Mouse (Mus musculus): ENCODE measurements around the gene Eid2. TPM values are rescaled to one million over a fixed set of nuclear protein-coding genes. Genes with fewer than 3 reads are reported as not detected.

Eid2 gene
- polyA plus RNA-seq, 1 experiment from 2014 or later, result 12.6 TPM

DNA sequence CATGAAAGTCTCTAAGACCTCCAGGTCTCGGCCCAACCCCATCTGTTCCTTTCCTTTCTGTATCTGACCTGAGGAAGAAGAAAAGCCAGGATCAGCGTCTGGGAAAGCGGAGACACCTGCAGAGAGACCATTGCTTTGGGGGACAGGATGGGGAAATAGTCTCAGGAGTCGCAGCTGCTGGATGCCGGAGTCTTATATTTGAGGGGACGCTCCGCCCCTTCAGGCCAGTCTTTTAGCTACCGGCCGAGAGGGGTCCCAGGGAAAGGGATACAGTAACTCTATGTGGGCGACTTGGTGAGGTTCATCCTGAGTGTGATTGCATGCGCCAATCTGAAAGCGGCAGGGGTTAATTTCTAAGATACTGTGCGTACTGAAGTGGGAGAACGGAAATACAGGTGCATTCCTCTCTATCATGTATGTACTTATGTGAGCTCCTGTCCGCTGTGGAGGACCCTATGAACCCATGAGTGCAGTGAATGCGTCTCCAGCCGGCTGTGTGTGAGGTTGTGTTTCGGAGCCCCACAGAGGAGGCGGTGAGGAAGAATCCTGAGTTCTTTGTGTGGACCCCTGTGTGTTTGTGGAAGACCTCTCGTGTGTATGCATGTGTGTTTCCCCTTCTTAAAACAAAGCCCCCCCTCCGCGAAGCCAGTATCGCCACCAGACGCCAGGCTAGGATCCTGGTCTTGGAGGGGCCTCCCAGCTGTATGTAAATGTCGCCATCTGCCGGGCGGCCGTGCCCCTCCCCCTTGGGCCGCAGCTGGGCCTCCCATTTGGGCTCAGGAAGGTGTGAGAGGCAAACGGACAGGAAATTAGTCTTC, 34.1 kb downstream of the Eid2 start, which contains the start of gene Dll3:
Gene Dll3, minus strand, starts transcription at position 623 of the 818 bp plus-strand sequence.
- 2% methylated on average over 29 of the region's 30 CpGs for WGBS
- Histone ChIP-seq H3K27me3 (ENCODE audit: control insufficient read depth, insufficient read depth, low read length) (peaks cover 30% of the 10 kb centered on the region), H3K4me1 (replicated peaks; ENCODE audit: control insufficient read depth, insufficient read depth, low read length) (peaks cover 13% of the 10 kb centered on the region), H3K27ac (ENCODE audit: low read depth, low read length) (peak within 1 kb of the TSS; percentile 87), H3K36me3 (ENCODE audit: control insufficient read depth, insufficient read depth, low read length) (peaks cover 12% of the 10 kb centered on the region), H3K4me2 (ENCODE audit: low read depth, low read length, severe bottlenecking) (peak within 1 kb of the TSS; percentile 50), H3K9ac (ENCODE audit: low read length) (peak within 1 kb of the TSS; percentile 74), H3K4me3 (ENCODE audit: low read depth, low read length) (peak within 1 kb of the TSS; percentile 44), H3K9me3 (ENCODE audit: control insufficient read depth, low read length) (no peaks in the 10 kb centered on the region)
- ATAC-seq (replicated peaks; ENCODE audit: low FRiP score), result peak; percentile 82
- DNase-seq (ENCODE audit: low spot score), result peak; percentile 90

DNA sequence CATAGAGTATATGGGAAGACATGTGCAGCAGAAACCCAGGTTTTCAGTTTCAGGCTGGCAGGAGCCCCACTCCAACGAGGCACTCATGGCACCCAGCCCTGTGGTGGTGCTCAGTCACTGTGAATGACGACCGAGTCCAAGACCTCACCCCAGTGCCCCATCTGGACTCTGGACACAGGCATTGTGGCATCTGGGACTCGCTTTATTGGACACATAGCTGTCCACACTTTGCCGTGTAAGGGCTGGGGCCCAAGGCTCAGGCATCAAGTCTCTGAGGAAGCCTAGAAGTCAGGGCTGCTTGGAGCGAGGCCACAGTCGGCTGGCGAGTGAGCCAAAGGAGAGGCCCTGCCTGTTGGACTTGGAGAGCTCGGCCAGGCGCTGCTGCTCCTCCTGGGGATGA, 38.0 kb downstream of the Eid2 start:
- WGBS, result 92% methylated on average over 10 of the region's 10 CpGs
- Histone ChIP-seq H3K27me3 (ENCODE audit: control insufficient read depth, insufficient read depth, low read length) (peaks cover 9% of the 10 kb centered on the region), H3K9ac (ENCODE audit: low read length) (no peak overlapping the region), H3K4me1 (replicated peaks; ENCODE audit: control insufficient read depth, insufficient read depth, low read length) (peaks cover 10% of the 10 kb centered on the region), H3K36me3 (ENCODE audit: control insufficient read depth, insufficient read depth, low read length) (peaks cover 16% of the 10 kb centered on the region), H3K27ac (ENCODE audit: low read depth, low read length) (no peak overlapping the region), H3K4me3 (ENCODE audit: low read depth, low read length) (no peak overlapping the region), H3K9me3 (ENCODE audit: control insufficient read depth, low read length) (no peaks in the 10 kb centered on the region), H3K4me2 (ENCODE audit: low read depth, low read length, severe bottlenecking) (no peak overlapping the region)
- ATAC-seq (replicated peaks; ENCODE audit: low FRiP score) (no peak), DNase-seq (ENCODE audit: low spot score) (no peak)

- WGBS, result 93% methylated on average over 8 of the region's 8 CpGs
- Histone ChIP-seq H3K36me3 (ENCODE audit: control insufficient read depth, insufficient read depth, low read length) (peaks cover 16% of the 10 kb centered on the region), H3K4me1 (replicated peaks; ENCODE audit: control insufficient read depth, insufficient read depth, low read length) (peaks cover 15% of the 10 kb centered on the region), H3K9me3 (ENCODE audit: control insufficient read depth, low read length) (no peaks in the 10 kb centered on the region), H3K4me3 (ENCODE audit: low read depth, low read length) (no peak overlapping the region), H3K27ac (ENCODE audit: low read depth, low read length) (no peak overlapping the region), H3K4me2 (ENCODE audit: low read depth, low read length, severe bottlenecking) (no peak overlapping the region), H3K27me3 (ENCODE audit: control insufficient read depth, insufficient read depth, low read length) (peaks cover 3% of the 10 kb centered on the region), H3K9ac (ENCODE audit: low read length) (no peak overlapping the region)
- DNase-seq (ENCODE audit: low spot score) (no peak), ATAC-seq (replicated peaks; ENCODE audit: low FRiP score) (no peak)
These were observed 38.5 kb downstream of the Eid2 start for GRCm38 (mm10) chr7:28306216-28306615.

- DNase-seq (ENCODE audit: low spot score) (no peak), ATAC-seq (replicated peaks; ENCODE audit: low FRiP score) (no peak; the same call in 1 of the 2 replicates)
- peaks cover 17% of the 10 kb centered on the region for H3K36me3 ChIP-seq (ENCODE audit: control insufficient read depth, insufficient read depth, low read length)
- peaks cover 10% of the 10 kb centered on the region for H3K4me1 ChIP-seq (replicated peaks; ENCODE audit: control insufficient read depth, insufficient read depth, low read length)
- no peak overlapping the region for H3K9ac ChIP-seq (ENCODE audit: low read length)
- H3K27ac ChIP-seq (ENCODE audit: low read depth, low read length), result peak overlapping the region; percentile 28; the same call in 1 of the 2 replicates
- H3K9me3 ChIP-seq (ENCODE audit: control insufficient read depth, low read length), result no peaks in the 10 kb centered on the region
- 75% methylated on average over 9 of the region's 9 CpGs for WGBS
- no peak overlapping the region for H3K4me3 ChIP-seq (ENCODE audit: low read depth, low read length)
- H3K27me3 ChIP-seq (ENCODE audit: control insufficient read depth, insufficient read depth, low read length), result no peaks in the 10 kb centered on the region
- H3K4me2 ChIP-seq (ENCODE audit: low read depth, low read length, severe bottlenecking), result no peak overlapping the region
These were observed 42.1 kb downstream of the Eid2 start for GRCm38 (mm10) chr7:28309737-28310136.

DNA sequence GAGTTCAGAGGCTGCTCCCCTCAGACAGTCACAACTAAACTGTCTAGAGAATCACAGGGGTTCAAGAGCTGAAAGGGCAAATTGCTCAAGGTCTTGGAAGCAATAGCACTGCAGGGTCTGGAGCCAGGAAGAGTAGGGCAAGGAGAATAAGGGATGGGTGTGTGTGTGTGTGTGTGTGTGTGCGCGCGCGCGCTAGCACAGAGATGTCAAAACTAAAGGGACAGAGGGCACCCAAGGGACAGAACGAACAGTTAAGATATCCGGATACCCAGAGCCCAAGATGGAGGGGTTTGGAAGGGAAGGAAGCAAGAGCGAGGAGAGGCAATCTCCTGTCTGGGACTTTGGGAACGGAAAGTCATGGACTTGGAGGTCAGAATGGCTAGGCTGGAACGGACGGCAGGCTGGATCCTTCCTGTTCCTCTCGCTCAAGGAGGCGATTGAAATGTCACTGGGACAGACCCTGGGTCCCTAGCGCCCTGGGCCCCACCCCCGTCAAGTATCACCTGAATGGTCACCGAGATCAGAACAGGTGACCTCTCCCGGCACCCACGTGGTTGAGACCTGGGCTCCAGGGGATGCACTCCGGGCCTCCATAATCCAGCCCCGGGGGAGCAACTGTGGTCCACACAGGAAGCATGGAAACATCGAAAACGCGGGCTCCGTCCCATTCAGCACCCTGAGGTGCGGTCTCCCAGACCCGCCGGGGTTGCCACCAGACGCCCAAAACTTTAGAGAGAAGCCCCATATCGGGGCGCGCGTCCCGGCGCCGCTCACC, 43.7 kb downstream of the Eid2 start:
- Histone ChIP-seq H3K36me3 (ENCODE audit: control insufficient read depth, insufficient read depth, low read length) (peaks cover 15% of the 10 kb centered on the region), H3K27me3 (ENCODE audit: control insufficient read depth, insufficient read depth, low read length) (no peaks in the 10 kb centered on the region), H3K27ac (ENCODE audit: low read depth, low read length) (peak overlapping the region; percentile 31; the same call in 1 of the 2 replicates), H3K4me3 (ENCODE audit: low read depth, low read length) (peak overlapping the region; percentile 94), H3K9ac (ENCODE audit: low read length) (peak overlapping the region; percentile 93), H3K9me3 (ENCODE audit: control insufficient read depth, low read length) (no peaks in the 10 kb centered on the region), H3K4me2 (ENCODE audit: low read depth, low read length, severe bottlenecking) (peak overlapping the region; percentile 87), H3K4me1 (replicated peaks; ENCODE audit: control insufficient read depth, insufficient read depth, low read length) (peaks cover 10% of the 10 kb centered on the region)
- no peak for DNase-seq (ENCODE audit: low spot score)
- WGBS, result 8% methylated on average over 35 of the region's 35 CpGs
- ATAC-seq (replicated peaks; ENCODE audit: low FRiP score), result peak; percentile 49

GRCm38 (mm10) chr7:28311926-28312543, 44.4 kb downstream of the Eid2 start, which contains the start of gene Timm50:
Gene Timm50, minus strand, starts transcription at chr7:28312072.
- H3K4me3 ChIP-seq (ENCODE audit: low read depth, low read length), result peak within 1 kb of the TSS; percentile 94
- no peaks in the 10 kb centered on the region for H3K27me3 ChIP-seq (ENCODE audit: control insufficient read depth, insufficient read depth, low read length)
- peaks cover 20% of the 10 kb centered on the region for H3K36me3 ChIP-seq (ENCODE audit: control insufficient read depth, insufficient read depth, low read length)
- DNase-seq (ENCODE audit: low spot score) (peak; percentile 96), ATAC-seq (replicated peaks; ENCODE audit: low FRiP score) (peak; percentile 96)
- peaks cover 10% of the 10 kb centered on the region for H3K4me1 ChIP-seq (replicated peaks; ENCODE audit: control insufficient read depth, insufficient read depth, low read length)
- H3K27ac ChIP-seq (ENCODE audit: low read depth, low read length), result peak within 1 kb of the TSS; percentile 31; the same call in 1 of the 2 replicates
- H3K9ac ChIP-seq (ENCODE audit: low read length), result peak within 1 kb of the TSS; percentile 93
- 1% methylated on average over 45 of the region's 45 CpGs for WGBS
- H3K4me2 ChIP-seq (ENCODE audit: low read depth, low read length, severe bottlenecking), result peak within 1 kb of the TSS; percentile 87
- H3K9me3 ChIP-seq (ENCODE audit: control insufficient read depth, low read length), result no peaks in the 10 kb centered on the region

DNA sequence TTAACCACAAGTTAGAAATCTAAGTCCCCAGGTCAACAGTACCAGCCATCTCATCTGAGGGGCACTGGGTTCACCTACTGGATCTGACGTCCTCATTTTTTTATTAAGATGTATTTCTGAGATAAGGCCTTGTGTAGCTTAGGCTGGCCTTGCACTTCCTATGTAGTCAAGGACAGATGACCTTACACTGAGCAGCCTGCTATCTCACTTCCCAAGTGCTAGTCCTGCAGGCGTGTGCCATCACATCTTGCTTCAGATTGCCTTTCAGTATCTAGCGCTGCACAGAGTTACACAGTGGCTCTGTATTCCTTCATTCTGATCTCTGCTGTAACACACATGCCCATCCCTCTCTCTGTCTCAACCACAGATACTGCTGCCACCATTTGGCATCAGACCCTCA, 50.4 kb downstream of the Eid2 start:
- no peaks in the 10 kb centered on the region for H3K4me1 ChIP-seq (replicated peaks; ENCODE audit: control insufficient read depth, insufficient read depth, low read length)
- peaks cover 43% of the 10 kb centered on the region for H3K36me3 ChIP-seq (ENCODE audit: control insufficient read depth, insufficient read depth, low read length)
- H3K9ac ChIP-seq (ENCODE audit: low read length), result no peak overlapping the region
- H3K27ac ChIP-seq (ENCODE audit: low read depth, low read length), result no peak overlapping the region
- no peak overlapping the region for H3K4me2 ChIP-seq (ENCODE audit: low read depth, low read length, severe bottlenecking)
- H3K9me3 ChIP-seq (ENCODE audit: control insufficient read depth, low read length), result no peaks in the 10 kb centered on the region
- no peaks in the 10 kb centered on the region for H3K27me3 ChIP-seq (ENCODE audit: control insufficient read depth, insufficient read depth, low read length)
- no peak overlapping the region for H3K4me3 ChIP-seq (ENCODE audit: low read depth, low read length)
- no peak for DNase-seq (ENCODE audit: low spot score)
- no peak for ATAC-seq (replicated peaks; ENCODE audit: low FRiP score)
- WGBS, result 92% methylated on average over 3 of the region's 3 CpGs

DNA sequence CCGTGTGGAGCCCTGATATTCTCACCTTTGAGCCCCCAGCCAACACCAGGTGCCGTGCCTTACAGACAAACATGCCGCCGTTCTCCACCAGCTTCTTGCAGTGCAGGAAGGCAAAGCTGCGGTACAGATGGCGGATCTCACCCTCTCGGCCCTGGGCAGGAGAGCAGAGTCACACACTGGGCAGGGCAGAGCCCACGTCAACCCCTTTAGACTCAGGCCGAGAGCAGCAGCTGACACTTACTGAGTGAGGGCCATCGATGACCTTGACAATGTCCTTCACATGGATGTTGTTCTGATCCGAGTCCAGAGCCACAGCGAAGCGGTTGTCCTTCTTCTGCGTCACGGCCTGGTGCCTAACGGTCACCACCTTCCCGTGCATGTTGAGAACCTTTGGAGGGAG, 51.0 kb downstream of the Eid2 start:
- Histone ChIP-seq H3K4me2 (ENCODE audit: low read depth, low read length, severe bottlenecking) (no peak overlapping the region), H3K27me3 (ENCODE audit: control insufficient read depth, insufficient read depth, low read length) (no peaks in the 10 kb centered on the region), H3K9me3 (ENCODE audit: control insufficient read depth, low read length) (no peaks in the 10 kb centered on the region), H3K27ac (ENCODE audit: low read depth, low read length) (no peak overlapping the region), H3K4me1 (replicated peaks; ENCODE audit: control insufficient read depth, insufficient read depth, low read length) (no peaks in the 10 kb centered on the region), H3K9ac (ENCODE audit: low read length) (no peak overlapping the region), H3K36me3 (ENCODE audit: control insufficient read depth, insufficient read depth, low read length) (peaks cover 43% of the 10 kb centered on the region), H3K4me3 (ENCODE audit: low read depth, low read length) (no peak overlapping the region)
- ATAC-seq (replicated peaks; ENCODE audit: low FRiP score) (no peak), DNase-seq (ENCODE audit: low spot score) (no peak)
- 95% methylated on average over 17 of the region's 17 CpGs for WGBS
